Mouse (Mus musculus) ovary, postnatal 14 days (tissue): Measurements from ENCODE around the gene Mast4.

Experiments
- DNase-seq: peaks from one replicate; pipeline ENCODE4 v3.0.0; 2022; ENCODE audit warnings: low spot score

The Mast4 gene

GRCm38 (mm10) chr13:102790601-102791155, 543.6 kb downstream of the Mast4 start:
- no peak for DNase-seq

- no peak for DNase-seq
These were observed 547.5 kb downstream of the Mast4 start for GRCm38 (mm10) chr13:102786666-102787230.

GRCm38 (mm10) chr13:102783531-102784310, 550.6 kb downstream of the Mast4 start:
- DNase-seq, result no peak

- no peak for DNase-seq
These were observed 555.0 kb downstream of the Mast4 start for GRCm38 (mm10) chr13:102779275-102779674.

- DNase-seq, result no peak
These were observed 555.4 kb downstream of the Mast4 start for GRCm38 (mm10) chr13:102778859-102779258.

- DNase-seq, result no peak
These were observed 558.8 kb downstream of the Mast4 start for GRCm38 (mm10) chr13:102775506-102775905.

GRCm38 (mm10) chr13:102774786-102775201, 559.5 kb downstream of the Mast4 start:
- no peak for DNase-seq

GRCm38 (mm10) chr13:102773169-102773568, 561.1 kb downstream of the Mast4 start:
- no peak for DNase-seq

GRCm38 (mm10) chr13:102770194-102770593, 564.1 kb downstream of the Mast4 start:
- no peak for DNase-seq

- no peak for DNase-seq
These were observed 565.8 kb downstream of the Mast4 start for GRCm38 (mm10) chr13:102768512-102768911.

GRCm38 (mm10) chr13:102767110-102767509, 567.2 kb downstream of the Mast4 start:
- no peak for DNase-seq

GRCm38 (mm10) chr13:102765216-102765615, 569.1 kb downstream of the Mast4 start:
- no peak for DNase-seq

- DNase-seq, result no peak
These were observed 570.1 kb downstream of the Mast4 start for GRCm38 (mm10) chr13:102764218-102764617.

GRCm38 (mm10) chr13:102762203-102762602, 572.1 kb downstream of the Mast4 start:
- no peak for DNase-seq

- DNase-seq, result no peak
These were observed 572.9 kb downstream of the Mast4 start for GRCm38 (mm10) chr13:102761410-102761809.

GRCm38 (mm10) chr13:102758021-102758420, 576.3 kb downstream of the Mast4 start:
- no peak for DNase-seq

- no peak for DNase-seq
These were observed 578.2 kb downstream of the Mast4 start for GRCm38 (mm10) chr13:102756071-102756470.

- DNase-seq, result no peak
These were observed 579.2 kb downstream of the Mast4 start for GRCm38 (mm10) chr13:102755124-102755523.

GRCm38 (mm10) chr13:102753714-102754556, 580.4 kb downstream of the Mast4 start:
- no peak for DNase-seq

GRCm38 (mm10) chr13:102749891-102750290, 584.4 kb downstream of the Mast4 start:
- DNase-seq, result no peak

GRCm38 (mm10) chr13:102749194-102749593, 585.1 kb downstream of the Mast4 start:
- DNase-seq, result no peak

GRCm38 (mm10) chr13:102746803-102747561, 587.3 kb downstream of the Mast4 start:
- DNase-seq, result no peak
